Mouse (Mus musculus): ENCODE measurements around the gene Bax. TPM values are rescaled to one million over a fixed set of nuclear protein-coding genes. Genes with fewer than 3 reads are reported as not detected.

Gene Bax
- total RNA-seq, 2 experiments from 2014 or later = 73.5 to 80.8 TPM

GRCm38 (mm10) chr7:45413864-45414739 lies 52.6 kb downstream of the Bax start:
- DNase-seq = no peak

DNA sequence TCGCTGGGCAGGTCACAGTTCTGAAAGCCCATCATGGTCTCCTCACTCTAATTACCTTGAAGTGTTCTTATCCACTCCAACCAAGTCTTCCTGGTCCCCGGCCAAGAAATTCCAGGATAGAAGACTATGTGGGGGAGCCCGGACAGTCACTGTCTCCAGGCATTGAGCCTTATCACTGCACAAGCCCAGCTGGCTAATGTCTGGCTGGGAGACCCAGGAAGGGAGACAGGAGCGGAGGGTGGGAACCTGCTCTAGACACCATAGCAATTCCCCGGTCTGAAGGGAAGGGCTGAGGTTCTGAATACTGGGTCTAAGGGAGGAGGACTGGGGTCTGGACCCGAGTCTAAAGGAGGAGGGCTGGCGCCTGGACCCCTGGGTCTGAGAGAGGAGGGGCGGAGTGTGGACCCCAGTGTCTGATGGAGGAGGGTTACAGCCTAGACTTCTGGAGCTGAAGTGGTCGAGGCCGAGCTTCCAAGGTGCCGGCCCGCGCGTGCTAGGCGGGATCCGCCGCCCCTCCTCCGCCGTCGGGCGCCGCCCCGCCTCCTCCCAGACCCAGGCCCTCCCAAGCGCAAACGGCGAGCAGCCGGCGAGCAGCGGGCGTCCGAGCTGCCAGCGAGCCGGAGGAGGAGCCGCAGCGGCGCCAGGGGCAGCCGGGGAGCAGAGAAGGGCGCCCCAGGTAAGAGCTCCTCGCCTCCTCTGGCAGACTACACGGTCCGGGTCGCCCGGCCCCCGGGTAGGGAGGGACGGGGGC lies 53.4 kb downstream of the Bax start, which contains the start of gene Ntf5:
Gene Ntf5, plus strand, starts transcription at position 583 of the 751 bp plus-strand sequence.
- DNase-seq = no peak

DNA sequence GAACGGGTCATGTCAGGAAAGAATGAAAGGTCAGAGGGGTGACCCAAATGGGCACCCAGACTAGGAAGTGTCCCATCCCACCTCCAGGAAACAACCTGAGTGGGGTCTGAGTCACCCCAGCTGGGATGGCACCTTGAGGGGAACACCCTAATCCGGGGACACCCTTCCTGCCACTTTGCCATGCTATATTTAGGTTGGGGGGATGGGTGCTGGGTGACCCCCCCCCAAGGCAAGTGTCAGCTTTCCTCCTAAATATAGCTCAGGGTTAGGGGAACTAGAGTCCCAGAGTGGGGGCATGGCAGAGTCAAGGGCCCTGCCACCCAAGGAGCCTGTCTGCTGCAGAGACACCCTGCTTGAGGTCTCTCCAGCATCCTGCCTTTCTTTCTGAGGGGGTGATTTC lies 54.3 kb downstream of the Bax start:
- DNase-seq = no peak

Small RNAs within 50 kb of the gene (microRNA-seq; reads per million reads assigned to microRNA genes)
- 0 reads per million in 2 experiments for gene Gm22133

Other genes starting within 250 kb of the Bax start
- gene Cd37, start 227.8 kb downstream of the Bax start, total RNA-seq (2021) = 1 to 10 TPM; 1.9 to 4.8 TPM
- gene Slc6a16, start 225.8 kb downstream of the Bax start, total RNA-seq (2021) = 1 to 10 TPM; 2.0 to 2.8 TPM
- gene Slc6a21, start 189.4 kb downstream of the Bax start, total RNA-seq (2021) = not detected
- gene Trpm4, start 133.1 kb downstream of the Bax start, total RNA-seq (2021) = 10 to 100 TPM; 12.9 to 14.8 TPM
- under 1 TPM; 0.20 to 0.46 TPM for gene Hrc, start 131.6 kb downstream of the Bax start, total RNA-seq (2021)
- gene Ppfia3, start 99.9 kb downstream of the Bax start, total RNA-seq (2021) = 100 to 1,000 TPM; 126 to 128 TPM
- gene Lin7b, start 96.3 kb downstream of the Bax start, total RNA-seq (2021) = 100 to 1,000 TPM; 133 to 154 TPM
- 100 to 1,000 TPM; 379 to 450 TPM for gene Snrnp70, start 71.2 kb downstream of the Bax start, total RNA-seq (2021)
- not detected for gene Kcna7, start 61.2 kb downstream of the Bax start, total RNA-seq (2021)
- under 1 TPM; 0.17 to 0.18 TPM for gene Ntf5, start 53.2 kb downstream of the Bax start, total RNA-seq (2021)
- not detected for gene Lhb, start 46.1 kb downstream of the Bax start, total RNA-seq (2021)
- gene Gys1, start 32.1 kb downstream of the Bax start, total RNA-seq (2021) = 10 to 100 TPM; 14.5 to 18.6 TPM
- 10 to 100 TPM; 33.0 to 39.9 TPM for gene Ruvbl2, start 28.8 kb downstream of the Bax start, total RNA-seq (2021)
- gene Ftl1, start 7.0 kb downstream of the Bax start, total RNA-seq (2021) = 100 to 1,000 TPM; 187 to 197 TPM
- gene Tulp2, start 15.0 kb upstream of the Bax start, total RNA-seq (2021) = not detected
- 1 to 10 TPM in 1 of 2 experiments, not detected in 1; 2.5 TPM for gene Gm45808, start 19.9 kb upstream of the Bax start, total RNA-seq (2021)
- gene Dhdh, start 21.9 kb upstream of the Bax start, total RNA-seq (2021) = 1 to 10 TPM; 3.1 to 3.9 TPM
- 10 to 100 TPM; 94.0 to 98.0 TPM for gene Nucb1, start 43.5 kb upstream of the Bax start, total RNA-seq (2021)
- 10 to 100 TPM; 17.4 to 20.0 TPM for gene Ppp1r15a, start 59.4 kb upstream of the Bax start, total RNA-seq (2021)
- under 1 TPM; 0.77 to 0.86 TPM for gene Plekha4, start 59.4 kb upstream of the Bax start, total RNA-seq (2021)
- under 1 TPM in 1 of 2 experiments, not detected in 1; 0.28 TPM for gene Hsd17b14, start 88.0 kb upstream of the Bax start, total RNA-seq (2021)
- 10 to 100 TPM; 23.5 to 29.9 TPM for gene Bcat2, start 103.3 kb upstream of the Bax start, total RNA-seq (2021)
- not detected for gene Fgf21, start 148.6 kb upstream of the Bax start, total RNA-seq (2021)
- not detected for gene Fut1, start 150.4 kb upstream of the Bax start, total RNA-seq (2021)
- gene Izumo1, start 154.9 kb upstream of the Bax start, total RNA-seq (2021) = not detected
- 1 to 10 TPM; 6.1 to 6.6 TPM for gene Rasip1, start 160.6 kb upstream of the Bax start, total RNA-seq (2021)
- 1 to 10 TPM; 2.3 to 2.8 TPM for gene Mamstr, start 173.1 kb upstream of the Bax start, total RNA-seq (2021)
- under 1 TPM in 1 of 2 experiments, not detected in 1; 0.18 TPM for gene Fut2, start 199.5 kb upstream of the Bax start, total RNA-seq (2021)
- 1 to 10 TPM; 5.5 to 6.0 TPM for gene Ntn5, start 217.1 kb upstream of the Bax start, total RNA-seq (2021)
- 1 to 10 TPM; 2.0 to 2.7 TPM for gene Sec1, start 227.5 kb upstream of the Bax start, total RNA-seq (2021)
- gene Car11, start 232.9 kb upstream of the Bax start, total RNA-seq (2021) = 100 to 1,000 TPM; 191 to 217 TPM
- gene Dbp, start 238.2 kb upstream of the Bax start, total RNA-seq (2021) = 10 to 100 TPM; 49.8 to 51.5 TPM
- gene Rpl18, start 248.6 kb upstream of the Bax start, total RNA-seq (2021) = 100 to 1,000 TPM; 372 to 375 TPM